Mouse (Mus musculus): Measurements from ENCODE around the gene Olfr155.
A peak's percentile ranks its signal among the peaks of the same experiment; 100 is the strongest.

Olfr155 gene

DNA sequence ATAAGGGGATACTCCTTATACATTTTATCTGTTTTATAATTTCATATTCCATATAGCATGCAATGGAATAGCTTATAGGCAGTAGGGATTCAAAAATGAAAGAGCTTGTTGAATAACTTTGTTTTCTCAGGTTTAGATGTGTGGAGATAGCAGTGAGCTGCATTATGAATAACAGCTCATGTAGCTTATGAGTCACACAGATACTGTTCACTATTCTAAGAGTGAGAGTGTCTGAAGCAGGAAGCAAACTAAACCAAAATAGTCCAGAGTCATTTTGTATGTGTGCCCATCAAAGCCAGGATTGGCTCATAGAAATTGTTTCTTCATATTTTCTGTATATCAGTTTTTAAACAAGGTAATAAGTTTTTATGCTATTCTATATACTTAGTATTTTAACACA is 45.8 kb downstream of the Olfr155 start:
- DNase-seq: no peak

DNA sequence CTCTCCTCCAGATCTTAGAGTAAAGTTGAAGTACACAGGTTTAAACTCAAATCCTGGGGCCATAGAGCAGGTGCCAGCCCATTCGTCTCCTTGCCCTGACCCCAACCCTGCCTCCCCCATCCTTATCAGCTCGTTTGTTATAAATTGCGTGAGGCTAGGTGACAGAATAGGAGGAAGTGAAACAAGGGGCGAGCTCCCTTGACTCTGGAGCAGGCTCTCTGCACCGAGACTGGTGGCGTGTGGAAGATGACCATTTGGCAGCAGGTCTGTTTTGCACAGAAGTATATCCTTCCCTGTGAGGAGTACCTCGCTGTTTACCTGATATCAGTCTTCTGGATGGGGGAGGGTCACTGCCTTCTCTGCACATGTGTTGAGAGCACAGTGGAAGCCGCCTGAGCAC is 47.8 kb downstream of the Olfr155 start:
- DNase-seq: no peak

DNA sequence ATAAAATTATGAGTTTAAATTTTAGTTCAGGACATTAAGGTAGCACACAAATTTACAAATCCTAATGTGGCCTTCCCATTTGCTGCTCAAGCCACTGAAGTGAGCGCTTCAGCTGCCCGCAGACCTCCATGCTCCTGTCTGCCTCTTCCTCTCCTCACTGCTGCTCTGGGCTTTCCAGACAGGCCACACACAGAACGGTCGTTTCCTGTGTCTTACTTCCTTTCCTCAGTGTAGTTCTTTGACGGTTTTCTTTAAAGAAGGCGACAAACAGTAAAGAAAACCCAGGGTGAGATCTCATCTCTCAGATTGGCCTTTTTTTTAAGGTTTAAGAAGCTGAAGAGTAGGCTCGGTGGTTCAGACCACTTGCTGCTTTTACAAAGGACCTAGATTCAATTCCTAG is 52.3 kb downstream of the Olfr155 start:
- DNase-seq: no peak

DNA sequence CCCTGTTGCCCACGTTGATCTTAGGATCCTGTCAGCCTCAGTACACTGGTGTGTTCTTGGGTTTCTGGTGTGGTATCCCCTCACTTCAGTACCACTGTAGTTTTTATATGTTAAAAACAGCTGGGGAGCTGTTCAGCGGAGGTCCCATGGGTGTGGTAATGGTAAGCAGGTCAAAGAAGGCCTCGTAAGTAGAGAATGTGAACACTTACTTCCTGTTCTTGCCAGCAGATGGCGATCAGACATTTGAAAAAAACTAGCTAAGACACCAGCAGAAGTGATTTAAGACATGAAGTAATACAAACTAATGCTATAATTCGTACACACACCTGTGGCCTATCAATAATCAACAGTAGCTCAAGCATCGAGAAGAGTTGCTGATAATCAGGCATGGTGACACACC is 55.1 kb downstream of the Olfr155 start:
- DNase-seq: peak; percentile 28
